Mouse (Mus musculus) CD4-positive helper T cell, adult 2 months (primary cell): ENCODE measurements around the gene Ajuba.
A peak's percentile ranks its signal among the peaks of the same experiment; 100 is the strongest.

Experiments used
- DNase-seq: peaks from one replicate; pipeline ENCODE4 v3.0.0-alpha.2; 2012; ENCODE audit warnings: low read depth, missing footprints, low spot score

Ajuba gene

GRCm38 (mm10) chr14:54544703-54545102, 32.7 kb downstream of the Ajuba start:
- DNase-seq = no peak

GRCm38 (mm10) chr14:54540771-54541170, 36.6 kb downstream of the Ajuba start:
- no peak for DNase-seq

DNA sequence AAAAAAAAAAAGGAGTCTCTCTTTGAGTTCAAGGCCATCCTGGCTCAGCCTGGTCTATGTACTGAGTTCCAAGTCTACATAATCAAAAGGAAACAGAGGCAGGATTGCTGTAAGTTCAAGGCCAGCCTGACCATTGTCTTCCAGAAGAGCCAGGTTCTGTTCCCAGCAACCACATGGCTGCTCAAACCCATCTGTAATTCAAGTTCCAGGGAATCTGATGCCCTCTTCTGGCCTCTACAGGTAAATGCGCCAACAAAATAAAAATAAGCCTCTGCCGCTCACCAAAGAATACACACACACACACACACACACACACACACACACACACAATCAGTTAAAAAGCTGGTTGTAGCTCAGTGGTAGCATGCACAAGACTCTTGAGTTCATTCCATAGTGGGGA, 38.8 kb downstream of the Ajuba start:
- no peak for DNase-seq

DNA sequence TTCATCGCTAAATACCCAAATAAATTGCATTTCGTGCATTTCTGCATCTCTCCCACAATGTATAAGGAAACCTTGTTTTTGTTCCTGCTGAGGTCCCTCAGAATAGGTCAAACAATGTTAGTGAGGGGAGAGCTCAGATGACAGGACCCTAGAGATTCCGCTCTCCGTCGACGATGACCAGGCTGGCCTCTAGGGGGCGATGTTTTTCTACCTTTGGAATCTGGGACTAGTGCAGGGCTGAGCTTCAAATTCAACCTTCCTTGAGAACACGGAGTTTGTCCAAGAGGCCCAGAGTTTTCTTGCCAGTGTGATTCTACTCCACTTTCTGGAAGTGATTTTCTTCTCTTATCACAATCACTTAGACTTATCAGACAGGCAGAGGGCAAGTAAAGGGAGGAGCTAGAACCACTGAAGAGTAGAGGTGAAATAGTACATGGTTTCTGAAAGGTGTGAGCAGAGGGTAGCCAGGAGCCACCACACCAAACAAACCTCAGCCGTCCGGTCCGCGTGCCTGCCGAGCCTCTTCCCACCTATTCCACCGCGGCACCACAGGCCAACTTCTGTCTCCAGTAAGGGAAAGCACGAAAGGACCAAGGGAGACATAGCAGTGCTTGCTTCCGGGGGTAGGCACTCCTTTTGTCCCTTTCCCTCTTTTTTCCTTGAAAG, 48.8 kb downstream of the Ajuba start:
- DNase-seq = peak; percentile 72

- DNase-seq = no peak
These were observed 49.4 kb downstream of the Ajuba start for GRCm38 (mm10) chr14:54528007-54528393.

GRCm38 (mm10) chr14:54527227-54528006, 49.9 kb downstream of the Ajuba start:
- DNase-seq = no peak

GRCm38 (mm10) chr14:54523600-54523999, 53.8 kb downstream of the Ajuba start:
- DNase-seq = no peak
